Mouse (Mus musculus): ENCODE data around the gene Prss54. TPM values are rescaled to one million over a fixed set of nuclear protein-coding genes. Genes with fewer than 3 reads are reported as not detected.

Prss54 gene
- polyA plus RNA-seq (2015; fragmentation: Illumina TruSeq; extraction: RNeasy Lipid Tissue Mini Kit (QIAGEN cat#74804); ENCODE audit: insufficient read depth, low read depth, low replicate concordance) = not detected

GRCm38 (mm10) chr8:95576240-95576639 lies at the start of gene Prss54:
TSS of gene Prss54 (minus strand) at chr8:95576340.

GRCm38 (mm10) chr8:95533584-95534387 lies 42.4 kb downstream of the Prss54 start, which contains the start of gene Ccdc113:
TSS of gene Ccdc113 (plus strand) at chr8:95534085.

Other genes with a start within 250 kb of the Prss54 start
- gene Zfp319, start 244.4 kb downstream of the Prss54 start, polyA plus RNA-seq (2015; fragmentation: Illumina TruSeq; extraction: RNeasy Lipid Tissue Mini Kit (QIAGEN cat#74804); ENCODE audit: insufficient read depth, low read depth, low replicate concordance) = 2.1 TPM
- 4.9 TPM for gene Usb1, start 244.1 kb downstream of the Prss54 start, polyA plus RNA-seq (2015; fragmentation: Illumina TruSeq; extraction: RNeasy Lipid Tissue Mini Kit (QIAGEN cat#74804); ENCODE audit: insufficient read depth, low read depth, low replicate concordance)
- 7.1 TPM for gene Mmp15, start 224.1 kb downstream of the Prss54 start, polyA plus RNA-seq (2015; fragmentation: Illumina TruSeq; extraction: RNeasy Lipid Tissue Mini Kit (QIAGEN cat#74804); ENCODE audit: insufficient read depth, low read depth, low replicate concordance)
- 15.2 TPM for gene Cfap20, start 141.5 kb downstream of the Prss54 start, polyA plus RNA-seq (2015; fragmentation: Illumina TruSeq; extraction: RNeasy Lipid Tissue Mini Kit (QIAGEN cat#74804); ENCODE audit: insufficient read depth, low read depth, low replicate concordance)
- gene Csnk2a2, start 86.3 kb downstream of the Prss54 start, polyA plus RNA-seq (2015; fragmentation: Illumina TruSeq; extraction: RNeasy Lipid Tissue Mini Kit (QIAGEN cat#74804); ENCODE audit: insufficient read depth, low read depth, low replicate concordance) = 7.5 TPM
- not detected for gene Ccdc113, start 42.3 kb downstream of the Prss54 start, polyA plus RNA-seq (2015; fragmentation: Illumina TruSeq; extraction: RNeasy Lipid Tissue Mini Kit (QIAGEN cat#74804); ENCODE audit: insufficient read depth, low read depth, low replicate concordance)
- gene Gins3, start 57.1 kb upstream of the Prss54 start, polyA plus RNA-seq (2015; fragmentation: Illumina TruSeq; extraction: RNeasy Lipid Tissue Mini Kit (QIAGEN cat#74804); ENCODE audit: insufficient read depth, low read depth, low replicate concordance) = 0.74 TPM
- gene Ndrg4, start 100.6 kb upstream of the Prss54 start, polyA plus RNA-seq (2015; fragmentation: Illumina TruSeq; extraction: RNeasy Lipid Tissue Mini Kit (QIAGEN cat#74804); ENCODE audit: insufficient read depth, low read depth, low replicate concordance) = 2.7 TPM
- 19.3 TPM for gene Setd6, start 139.5 kb upstream of the Prss54 start, polyA plus RNA-seq (2015; fragmentation: Illumina TruSeq; extraction: RNeasy Lipid Tissue Mini Kit (QIAGEN cat#74804); ENCODE audit: insufficient read depth, low read depth, low replicate concordance)
- 14.4 TPM for gene Cnot1, start 231.1 kb upstream of the Prss54 start, polyA plus RNA-seq (2015; fragmentation: Illumina TruSeq; extraction: RNeasy Lipid Tissue Mini Kit (QIAGEN cat#74804); ENCODE audit: insufficient read depth, low read depth, low replicate concordance)
- 13.1 TPM for gene Sap18b, start 249.0 kb upstream of the Prss54 start, polyA plus RNA-seq (2015; fragmentation: Illumina TruSeq; extraction: RNeasy Lipid Tissue Mini Kit (QIAGEN cat#74804); ENCODE audit: insufficient read depth, low read depth, low replicate concordance)